Mouse (Mus musculus) brain, embryonic 14.5 days (tissue): Measurements from ENCODE around the gene Pdx1. TPM values are rescaled to one million over a fixed set of nuclear protein-coding genes. Genes with fewer than 3 reads are reported as not detected.

Experiments used
- DNase-seq: peaks from one replicate; pipeline ENCODE4 v3.0.0-alpha.2; 2011; ENCODE audit warnings: low read depth
- CTCF ChIP-seq: fragments of 200-500 bp; IDR thresholded peaks from 2 replicates; pipeline ENCODE4 v1.5.1; 2012; ENCODE audit warnings: inconsistent platforms, mild to moderate bottlenecking, moderate library complexity, borderline replicate concordance; ENCODE audit not compliant: insufficient read depth, insufficient read length; ENCODE audit errors: extremely low read depth
- POLR2A ChIP-seq: fragments of 200-500 bp; IDR thresholded peaks from 2 replicates; pipeline ENCODE4 v1.6.1; 2012; ENCODE audit warnings: mild to moderate bottlenecking, inconsistent platforms, borderline replicate concordance; ENCODE audit not compliant: poor library complexity, insufficient read depth, insufficient read length, severe bottlenecking; ENCODE audit errors: extremely low read depth
- polyA plus RNA-seq: library from polyadenylated mRNA; depleted of rRNA; stranded (reverse); fragments of >200 nt; gene quantifications from 2 replicates; pipeline ENCODE4 v1.2.3, GENCODE M21; 2012

Gene Pdx1
- polyA plus RNA-seq, 1 experiment = not detected

DNA sequence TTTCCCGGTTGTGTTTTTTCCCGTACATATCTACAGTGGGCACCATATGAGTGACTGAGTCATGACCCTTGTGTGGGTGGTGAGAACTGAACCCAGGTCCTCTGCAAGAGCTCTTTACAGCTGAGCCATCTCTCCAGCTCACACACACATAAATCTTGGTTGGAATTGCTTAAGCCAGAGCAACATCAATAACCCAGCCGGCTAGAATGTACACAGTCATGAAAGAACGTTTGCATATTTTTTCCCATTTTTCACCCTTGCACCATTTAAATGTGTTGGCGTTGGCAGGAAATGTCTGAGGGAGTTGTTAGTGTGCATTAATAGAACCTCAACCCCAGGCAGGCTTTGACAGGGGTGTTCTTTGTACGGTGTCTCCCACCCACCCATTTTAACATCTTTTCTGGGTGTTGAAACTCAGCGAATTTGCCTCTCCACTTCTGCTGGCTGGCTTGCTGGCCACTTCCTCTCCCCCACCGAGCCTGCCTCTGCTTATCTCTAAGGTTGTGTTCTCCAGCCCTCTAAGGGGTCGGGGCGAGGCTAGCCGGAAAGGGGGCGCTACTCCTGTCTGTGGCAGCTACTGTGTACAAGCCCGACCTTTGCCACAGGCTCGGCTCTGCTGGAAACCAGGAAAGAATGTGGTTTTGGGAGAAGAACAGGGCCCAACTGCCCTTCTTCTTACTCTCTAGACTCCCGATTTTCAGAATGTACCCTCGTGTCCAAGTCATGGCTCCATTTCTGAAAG is 22.2 kb downstream of the Pdx1 start:
- no peak for DNase-seq
- no peak for TF ChIP-seq CTCF

DNA sequence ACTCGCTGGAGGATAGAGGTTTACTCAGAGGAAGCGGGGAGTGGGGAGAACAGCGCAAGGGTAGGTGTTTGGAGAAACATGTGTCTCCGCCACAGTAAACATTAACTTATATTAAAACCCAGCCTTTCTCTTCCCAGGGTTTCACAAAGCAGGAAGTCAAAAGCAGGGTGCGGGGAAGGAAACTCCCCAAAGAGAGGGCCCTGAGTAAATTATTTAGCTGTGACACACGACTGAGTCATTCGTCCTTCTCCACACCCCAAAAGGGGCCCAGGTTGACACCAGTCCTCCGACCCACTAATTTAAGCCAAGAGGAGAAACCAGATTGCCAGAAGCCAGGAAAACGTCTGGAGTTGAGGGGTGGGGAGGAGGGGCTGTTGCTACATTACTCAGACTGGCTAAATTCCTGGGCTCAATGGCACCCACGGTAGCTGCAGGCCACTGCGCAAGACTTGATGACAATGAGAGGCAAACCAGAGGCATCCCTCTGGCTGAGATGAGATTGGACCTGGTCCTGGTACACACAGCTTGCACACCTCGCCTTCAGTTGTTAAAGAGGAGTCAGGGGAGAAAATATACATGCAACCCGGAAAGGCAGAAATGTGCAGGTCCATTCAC is 22.9 kb downstream of the Pdx1 start:
- no peak for TF ChIP-seq POLR2A
- no peak for TF ChIP-seq CTCF
- DNase-seq = no peak

DNA sequence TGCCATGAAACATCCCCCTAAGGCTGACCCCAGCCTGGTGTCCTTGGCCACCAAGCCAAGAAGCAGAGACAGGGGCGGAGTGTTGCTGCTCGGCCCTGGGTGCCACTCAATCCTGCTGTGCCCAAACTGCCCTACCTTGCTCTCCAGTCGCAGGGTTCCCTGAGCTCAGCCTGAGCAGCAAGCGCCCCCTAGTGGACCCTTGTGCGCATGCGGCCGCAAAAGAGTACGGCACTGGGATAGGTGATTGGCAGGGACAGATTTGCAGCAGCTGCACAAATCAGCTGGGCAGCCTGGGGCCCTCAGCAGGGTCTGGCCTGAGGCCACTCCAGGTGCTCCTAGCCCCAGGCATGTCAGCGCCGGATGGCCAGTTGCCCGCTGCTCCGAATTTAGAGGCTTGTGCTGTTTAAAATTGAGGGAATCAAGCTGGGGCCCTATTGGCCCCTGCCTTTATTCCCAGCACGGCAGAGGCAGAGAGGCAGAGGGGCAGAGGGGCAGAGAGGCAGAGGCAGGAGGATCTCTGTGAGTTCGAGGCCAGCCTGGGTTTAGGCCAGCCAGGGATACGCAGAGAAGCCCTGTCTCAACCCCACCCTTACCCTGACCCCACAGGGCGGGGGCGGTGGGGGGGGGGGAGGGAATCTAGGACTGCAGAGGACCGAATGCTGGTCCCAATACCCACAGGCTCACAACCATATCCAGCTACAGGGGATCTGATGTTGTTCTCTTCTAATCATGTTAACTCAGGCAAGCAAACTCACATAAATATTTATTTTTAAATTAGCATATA is 23.6 kb downstream of the Pdx1 start:
- DNase-seq = peak; percentile 81
- peak; percentile 90 for TF ChIP-seq CTCF
- TF ChIP-seq POLR2A = no peak

DNA sequence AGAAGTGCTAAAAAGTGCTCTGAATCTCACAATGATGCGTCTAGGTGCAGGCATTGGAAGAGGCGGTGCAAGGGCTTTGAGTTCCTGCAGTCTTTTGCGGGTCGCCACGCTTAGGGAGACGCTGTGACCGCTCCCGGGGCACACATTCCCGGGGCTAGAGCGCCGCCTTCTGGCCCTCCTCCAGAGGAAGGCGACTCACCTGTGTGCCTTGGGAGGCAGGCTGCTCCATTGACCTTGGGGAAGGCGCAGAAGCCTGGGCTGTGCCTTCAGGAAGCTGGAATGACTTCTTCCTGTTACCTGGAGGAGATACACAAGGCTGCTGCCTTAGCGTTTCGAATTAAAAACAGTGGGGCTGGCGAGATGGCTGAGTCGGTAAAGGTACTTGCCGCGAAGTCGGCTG is 24.4 kb downstream of the Pdx1 start:
- DNase-seq = no peak
- TF ChIP-seq POLR2A (no peak), CTCF (peak; percentile 35)

DNA sequence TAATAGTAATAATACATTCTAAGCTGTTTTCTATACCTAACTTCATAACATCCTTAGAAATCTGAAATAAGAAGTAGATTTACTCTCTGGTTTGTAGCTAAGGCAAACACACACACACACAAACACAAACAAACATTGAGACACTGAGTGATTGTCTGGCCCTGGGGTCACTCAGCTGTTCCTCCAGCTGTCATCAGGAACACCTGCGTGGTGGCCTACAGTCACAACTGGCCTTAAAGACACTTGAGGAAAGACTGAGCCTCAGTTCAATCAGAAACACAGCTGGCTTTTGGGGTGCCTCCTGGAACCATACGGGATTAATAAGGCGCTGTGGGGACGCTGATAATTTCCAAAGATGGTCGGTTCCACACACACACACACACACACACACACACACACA is 27.5 kb downstream of the Pdx1 start:
- DNase-seq = no peak
- no peak for TF ChIP-seq POLR2A
- no peak for TF ChIP-seq CTCF

DNA sequence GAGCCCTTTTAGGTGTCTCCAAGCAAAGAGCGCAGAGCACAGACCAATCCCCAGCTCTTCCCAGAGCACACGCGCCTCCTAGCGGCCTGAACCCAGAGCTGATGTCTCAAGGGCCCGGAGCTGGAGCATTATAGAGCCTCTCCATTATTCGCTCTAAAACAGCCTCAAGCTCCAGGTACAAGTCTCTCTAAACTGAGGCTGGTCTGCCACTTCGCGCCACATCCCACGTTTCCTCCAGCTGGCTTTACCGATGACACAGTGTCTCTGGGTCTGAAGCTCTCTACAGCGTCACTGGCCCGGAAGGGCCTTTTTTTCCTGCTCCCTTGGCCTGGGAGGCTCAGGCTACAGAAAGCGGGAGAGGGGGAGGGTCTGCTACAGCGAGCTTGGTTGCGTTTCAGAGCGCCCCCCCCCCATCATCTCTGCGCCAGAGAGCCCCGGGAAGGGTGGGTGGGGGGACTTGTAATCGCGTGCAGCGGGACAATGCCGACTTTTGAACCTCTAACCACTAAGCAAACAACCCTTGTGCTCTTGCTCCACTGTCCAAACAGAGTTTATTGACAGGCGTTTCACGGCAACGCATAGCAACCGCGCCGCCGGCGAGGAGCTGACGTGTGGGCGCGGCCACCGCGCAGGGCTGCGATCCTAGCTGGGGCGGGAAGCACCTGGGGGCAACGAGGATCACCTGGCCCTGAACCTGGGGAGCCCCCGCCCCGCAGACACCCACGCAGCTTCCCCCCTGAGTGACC is 29.7 kb downstream of the Pdx1 start:
- peak; percentile 71 for DNase-seq
- TF ChIP-seq POLR2A (no peak), CTCF (peak; percentile 84)

DNA sequence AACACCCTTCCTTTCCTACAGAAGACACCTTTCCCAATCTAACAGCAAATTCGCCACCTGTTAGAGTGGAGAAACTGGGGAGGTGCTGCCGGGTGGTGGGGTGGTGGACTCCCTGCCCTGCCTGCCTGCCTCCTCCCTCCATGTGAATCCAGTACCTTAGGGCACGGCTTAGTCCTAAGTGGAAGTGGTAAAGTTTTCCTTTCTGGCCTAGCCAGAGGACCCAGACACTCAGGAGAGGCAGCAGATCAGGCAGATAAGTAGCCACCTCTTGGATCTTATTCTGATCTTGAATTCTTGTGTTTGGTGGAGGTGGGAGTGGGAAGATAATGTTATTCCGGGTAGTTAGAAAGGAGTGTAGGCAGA is 30.2 kb downstream of the Pdx1 start:
- TF ChIP-seq CTCF = no peak
- DNase-seq = no peak

DNA sequence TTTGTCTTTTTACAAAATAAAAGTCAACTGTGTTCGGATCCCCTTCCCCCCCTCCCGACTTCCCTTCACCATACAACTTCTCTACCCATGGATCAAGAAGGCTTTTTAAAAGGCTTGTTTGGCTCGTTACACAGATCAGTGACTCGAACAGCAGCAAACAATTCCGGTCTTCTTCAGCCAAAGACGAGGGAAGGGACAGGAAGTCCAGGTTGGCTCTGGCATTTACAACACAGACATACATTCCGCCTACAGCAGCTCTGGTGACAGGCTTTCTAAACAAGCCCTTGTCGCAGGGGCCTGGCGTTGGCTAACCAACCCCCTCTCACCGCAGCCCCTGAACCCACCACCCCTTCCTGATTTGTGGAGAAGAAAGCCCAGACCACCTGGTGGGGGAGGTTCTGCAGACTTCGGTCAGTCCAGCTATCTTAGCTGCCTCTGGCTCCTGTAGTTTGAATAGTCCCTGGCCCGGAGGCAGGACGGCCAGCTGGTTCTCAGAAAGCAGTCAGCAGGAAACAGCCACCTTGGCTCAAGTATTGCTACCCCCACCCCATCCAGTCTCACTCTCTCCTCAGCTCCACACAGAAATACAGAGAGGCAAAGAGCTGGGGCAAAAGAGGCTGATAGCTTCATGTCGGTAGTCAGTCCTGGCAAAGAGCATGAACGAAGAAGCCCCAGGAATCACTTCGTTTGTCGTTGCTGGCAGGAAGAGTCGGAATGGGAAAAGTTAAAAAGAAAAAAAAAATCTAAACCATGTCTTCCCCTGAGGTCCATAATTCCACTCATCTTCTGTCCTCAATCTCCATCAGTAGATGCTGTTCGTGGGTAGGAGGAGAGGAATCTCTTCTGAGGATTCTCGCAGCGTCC is 31.4 kb downstream of the Pdx1 start:
- DNase-seq = no peak
- TF ChIP-seq CTCF (no peak), POLR2A (no peak)

DNA sequence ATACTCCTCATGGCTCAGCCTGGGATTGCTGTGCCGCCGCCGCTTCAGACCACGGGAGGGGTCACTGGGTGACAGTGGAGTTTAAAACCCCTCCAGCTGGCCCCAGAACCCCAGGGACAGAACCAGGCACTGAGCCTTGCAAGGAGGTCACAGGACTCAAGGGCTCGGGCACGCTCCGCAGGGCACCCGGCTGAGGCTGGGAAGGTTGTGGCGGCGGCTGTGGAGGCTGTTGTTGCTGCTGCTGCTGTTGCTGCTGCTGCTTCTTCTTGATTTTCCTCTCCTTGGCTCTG is 32.0 kb downstream of the Pdx1 start:
- no peak for DNase-seq
- no peak for TF ChIP-seq CTCF
- TF ChIP-seq POLR2A = no peak

DNA sequence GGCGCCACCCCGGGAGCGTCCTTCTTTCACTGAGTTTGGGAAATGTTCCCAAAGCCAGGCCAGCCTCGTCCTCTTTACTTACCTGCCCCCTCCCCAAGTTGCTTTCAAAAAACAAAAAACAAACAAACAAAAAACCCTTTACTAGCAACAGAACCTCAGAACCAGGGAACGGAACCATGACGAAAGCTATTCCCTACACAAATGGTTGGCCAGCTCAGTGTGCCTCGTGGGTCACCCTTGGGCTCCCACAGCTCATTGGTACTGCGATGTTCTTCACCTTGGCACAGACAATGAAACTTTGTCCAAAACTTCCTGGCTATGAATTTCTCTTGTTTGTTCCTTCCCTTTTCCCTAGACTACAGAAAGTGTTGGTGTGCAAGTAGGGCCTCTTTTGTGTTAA is 32.4 kb downstream of the Pdx1 start:
- no peak for TF ChIP-seq POLR2A
- no peak for TF ChIP-seq CTCF

More for the DNA sequence above, 32.4 kb downstream of the Pdx1 start:
- DNase-seq = no peak
